Mouse (Mus musculus): ENCODE data around the gene Gtse1.

GRCm38 (mm10) chr15:85828071-85828470, 31.5 kb upstream of the Gtse1 start:
- TF ChIP-seq POLR2A (IDR thresholded peaks at IDR 0.05; ENCODE audit: low read depth, low read length) (no peak), CTCF (conservative IDR thresholded peaks at IDR 0.05; ENCODE audit: insufficient read depth, insufficient read length, low read depth, low read length) (no peak)

All from kidney, adult 2 months (tissue).